Mouse (Mus musculus) 3134 (cell line): ENCODE results near the gene Tanc2.

Source experiments
- DNase-seq: peaks from one replicate; pipeline ENCODE4 v3.0.0-alpha.2; 2011; ENCODE audit warnings: low spot score; ENCODE audit not compliant: insufficient read length; ENCODE audit errors: extremely low read depth

Gene Tanc2

DNA sequence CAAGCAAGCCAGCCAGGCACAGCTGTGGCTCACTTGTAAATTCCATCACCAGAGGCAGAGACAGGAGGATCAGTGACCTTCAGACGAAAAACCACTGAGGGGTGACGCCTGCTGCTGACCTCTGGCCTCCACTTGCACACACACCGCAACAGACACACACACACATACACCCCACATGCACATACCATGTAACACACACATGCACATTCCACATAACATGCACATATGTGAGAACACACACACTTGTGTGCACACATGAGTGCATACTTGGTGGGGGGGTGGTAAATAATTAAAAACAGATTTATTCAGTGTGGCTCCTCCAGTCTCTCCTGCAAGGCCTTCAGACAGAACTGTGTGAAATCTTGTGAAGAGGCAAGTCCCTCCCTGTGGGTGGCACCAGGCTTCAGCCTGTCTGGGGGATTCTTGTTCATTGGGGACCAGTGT lies 361.8 kb downstream of the Tanc2 start:
- DNase-seq: no peak

DNA sequence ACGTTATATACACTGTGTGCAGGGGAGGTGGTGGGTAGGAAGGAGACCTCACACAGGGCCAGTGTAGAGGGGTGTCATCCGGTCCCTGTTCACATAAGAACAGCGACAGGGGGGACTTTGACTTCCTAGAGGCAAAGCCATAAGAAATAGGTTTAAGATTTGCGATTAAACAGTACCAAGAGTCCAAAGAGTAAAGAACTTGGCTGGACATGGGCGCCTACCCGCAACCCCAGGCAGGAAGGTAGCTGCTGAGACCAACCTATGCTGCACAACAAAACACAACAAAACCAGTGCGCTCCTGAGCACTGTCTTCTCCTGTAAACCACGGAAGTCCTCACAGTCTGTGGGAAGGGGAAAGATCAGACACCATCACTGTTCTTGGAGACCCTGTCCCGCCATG lies 362.3 kb downstream of the Tanc2 start:
- no peak for DNase-seq

DNA sequence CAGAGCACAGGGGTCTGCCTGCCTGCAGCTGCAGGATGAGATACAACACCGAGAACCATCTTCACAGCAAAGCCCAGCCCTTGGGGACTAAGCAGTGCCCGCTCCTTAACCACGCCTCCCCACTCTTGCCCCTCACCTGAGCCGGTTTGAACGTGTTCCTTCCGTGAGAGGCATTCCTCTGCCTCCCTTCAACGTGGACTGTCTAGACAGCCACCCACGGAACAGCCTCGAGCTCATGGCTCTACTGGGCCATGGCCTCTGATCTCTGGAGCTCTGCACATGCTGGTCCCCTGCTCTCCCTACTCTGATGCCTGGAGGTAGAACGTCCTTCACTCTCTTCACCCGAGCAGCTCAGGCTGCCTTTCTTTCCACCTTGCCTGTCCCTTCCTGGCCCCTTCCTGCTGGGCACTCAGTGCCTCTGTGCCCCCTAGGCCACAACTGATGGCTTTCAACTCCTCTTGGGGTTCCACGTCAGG lies 363.2 kb downstream of the Tanc2 start, which contains the start of gene Cyb561:
Gene Cyb561, minus strand, starts transcription at position 426 of the 476 bp plus-strand sequence.
- peak; percentile 30 for DNase-seq

DNA sequence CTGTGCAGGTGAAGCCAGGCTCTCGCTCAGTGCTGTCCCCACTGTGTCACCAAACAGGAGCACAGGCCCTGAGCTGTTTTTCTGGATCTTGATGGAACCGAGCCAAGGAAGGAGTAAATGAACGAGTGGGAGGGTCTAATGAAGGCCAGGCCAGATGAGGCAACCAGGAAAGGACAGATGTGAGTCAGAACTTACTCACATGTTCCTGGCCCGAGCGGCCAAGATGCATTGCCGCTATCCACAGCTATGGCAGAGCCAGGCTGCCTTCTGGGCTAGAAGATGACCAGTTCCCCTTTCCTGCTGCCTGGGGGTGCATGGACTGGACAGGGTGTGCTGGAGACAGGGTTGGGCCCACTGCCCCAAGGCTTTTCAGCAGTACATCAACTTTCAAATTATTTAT lies 363.6 kb downstream of the Tanc2 start:
- DNase-seq: peak; percentile 85

DNA sequence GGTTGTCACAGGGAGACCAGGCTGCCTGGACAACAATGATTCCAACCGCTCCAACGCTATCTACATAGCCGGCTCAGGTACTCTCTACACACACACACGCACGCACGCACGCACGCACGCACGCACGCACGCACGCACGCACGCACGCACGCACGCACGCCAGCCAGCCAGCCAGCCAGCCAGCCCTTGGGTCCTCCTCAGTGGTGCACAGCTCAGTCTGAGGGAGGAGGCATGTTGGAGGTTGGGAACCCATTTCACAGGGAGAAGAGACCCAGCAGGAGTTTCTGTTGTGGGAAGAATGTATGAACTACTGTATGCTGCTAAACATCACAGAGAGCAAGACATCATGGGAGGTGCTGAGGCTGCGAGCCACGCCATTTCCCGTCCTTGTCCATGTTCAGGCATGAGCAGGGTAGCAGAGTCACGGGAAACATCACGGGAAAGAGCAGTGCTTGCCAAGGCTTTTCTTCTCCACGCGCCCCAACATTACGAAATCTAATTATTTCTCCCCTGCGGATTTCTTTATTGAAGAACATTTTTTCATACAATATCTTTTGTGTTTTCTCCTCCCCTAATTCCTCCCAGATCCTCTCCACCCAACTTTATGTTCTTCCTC lies 366.1 kb downstream of the Tanc2 start:
- DNase-seq: no peak

DNA sequence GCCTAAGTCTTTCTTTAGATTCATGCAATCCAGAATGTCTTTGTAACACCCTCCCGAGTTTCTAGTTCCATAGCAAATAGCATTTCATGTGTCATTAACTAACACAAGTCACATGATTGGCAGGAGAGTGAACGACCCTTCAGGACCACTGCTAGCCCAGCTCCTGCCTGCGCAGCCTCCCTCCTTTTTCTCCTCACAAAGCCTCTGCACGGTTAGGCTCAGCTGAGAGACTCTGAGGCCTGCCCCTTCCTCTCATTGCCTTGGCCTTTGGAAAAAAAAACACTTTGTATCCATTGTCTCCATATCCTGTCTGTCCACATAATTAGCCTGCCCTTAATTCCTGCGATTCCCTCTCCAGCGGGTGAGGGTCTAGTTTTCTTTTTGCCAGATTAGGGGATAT lies 367.7 kb downstream of the Tanc2 start:
- no peak for DNase-seq

DNA sequence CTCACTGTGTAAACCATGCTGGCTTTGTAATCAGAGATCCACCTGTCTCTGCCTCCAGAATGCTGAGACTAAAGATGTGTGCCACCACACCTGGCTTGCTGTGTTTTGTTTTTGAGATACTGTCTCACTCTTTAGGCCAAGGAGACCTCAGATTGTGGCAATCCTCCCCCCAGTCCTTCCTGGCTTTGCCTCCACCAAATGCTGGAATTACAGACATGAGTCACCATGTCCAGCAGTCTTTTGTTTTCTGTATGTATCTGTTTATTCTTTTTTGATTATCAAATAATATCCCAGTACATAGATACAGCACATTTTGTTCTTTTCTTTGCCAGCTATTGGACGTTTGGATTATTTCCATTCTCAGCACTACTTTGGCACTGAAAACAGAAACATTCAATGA lies 368.8 kb downstream of the Tanc2 start:
- no peak for DNase-seq

DNA sequence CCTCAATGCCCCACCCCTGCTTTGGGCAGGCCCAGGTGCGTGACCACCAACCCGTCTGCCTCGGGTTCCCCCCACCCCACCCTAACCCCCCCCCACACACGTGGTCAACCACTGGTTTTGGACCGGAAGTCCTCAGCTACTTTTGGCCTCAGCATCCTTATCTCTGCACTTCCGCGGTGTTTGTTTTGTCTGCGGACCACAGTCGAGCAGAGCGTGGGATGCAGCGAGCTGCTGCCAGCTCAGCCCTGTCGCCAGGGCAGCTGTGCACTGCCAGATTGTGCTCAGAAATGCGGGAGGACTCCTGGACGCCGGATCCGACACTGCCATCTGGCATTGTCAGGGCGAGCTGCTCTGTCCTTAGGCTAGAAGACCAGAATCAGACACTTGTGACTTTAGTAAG lies 369.6 kb downstream of the Tanc2 start:
- DNase-seq: peak; percentile 38

DNA sequence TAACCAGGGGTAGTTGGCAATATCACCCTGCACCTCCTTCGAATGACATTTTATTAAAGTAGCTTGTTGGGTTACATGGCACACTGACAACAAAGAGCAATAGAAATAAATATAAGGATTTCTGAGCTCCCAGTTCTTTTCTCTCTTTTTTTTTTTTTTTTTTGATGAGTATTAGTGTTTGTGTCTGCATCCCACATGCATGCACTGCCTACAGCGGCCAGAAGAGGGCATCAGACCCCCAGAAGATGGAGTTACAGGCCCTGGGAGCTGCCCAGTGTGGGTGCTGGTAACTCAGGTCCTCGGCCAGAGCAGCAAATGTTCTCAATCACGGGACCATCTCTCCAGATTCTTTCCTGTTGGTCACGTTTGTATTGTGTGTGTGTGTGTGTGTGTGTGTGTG lies 374.9 kb downstream of the Tanc2 start:
- DNase-seq: no peak

DNA sequence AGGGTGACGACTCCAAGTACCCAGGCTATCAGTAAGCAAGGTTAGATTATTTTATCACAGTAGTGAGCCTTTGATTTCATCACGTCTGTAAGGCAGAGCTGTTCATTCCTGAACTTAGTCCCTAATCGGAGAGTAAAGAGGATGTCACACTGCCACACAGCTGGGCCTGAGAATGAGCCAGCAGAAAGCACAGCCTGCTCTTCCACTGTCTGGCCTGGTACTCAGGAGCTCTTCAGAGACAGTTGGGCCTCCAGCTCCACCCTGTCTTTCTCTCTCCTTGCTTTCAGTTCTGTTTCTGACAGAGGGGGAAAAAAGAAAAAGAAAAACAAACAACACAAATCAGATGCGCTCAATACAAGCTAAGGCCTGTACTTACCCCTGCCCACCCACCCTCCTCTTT lies 376.5 kb downstream of the Tanc2 start:
- no peak for DNase-seq

DNA sequence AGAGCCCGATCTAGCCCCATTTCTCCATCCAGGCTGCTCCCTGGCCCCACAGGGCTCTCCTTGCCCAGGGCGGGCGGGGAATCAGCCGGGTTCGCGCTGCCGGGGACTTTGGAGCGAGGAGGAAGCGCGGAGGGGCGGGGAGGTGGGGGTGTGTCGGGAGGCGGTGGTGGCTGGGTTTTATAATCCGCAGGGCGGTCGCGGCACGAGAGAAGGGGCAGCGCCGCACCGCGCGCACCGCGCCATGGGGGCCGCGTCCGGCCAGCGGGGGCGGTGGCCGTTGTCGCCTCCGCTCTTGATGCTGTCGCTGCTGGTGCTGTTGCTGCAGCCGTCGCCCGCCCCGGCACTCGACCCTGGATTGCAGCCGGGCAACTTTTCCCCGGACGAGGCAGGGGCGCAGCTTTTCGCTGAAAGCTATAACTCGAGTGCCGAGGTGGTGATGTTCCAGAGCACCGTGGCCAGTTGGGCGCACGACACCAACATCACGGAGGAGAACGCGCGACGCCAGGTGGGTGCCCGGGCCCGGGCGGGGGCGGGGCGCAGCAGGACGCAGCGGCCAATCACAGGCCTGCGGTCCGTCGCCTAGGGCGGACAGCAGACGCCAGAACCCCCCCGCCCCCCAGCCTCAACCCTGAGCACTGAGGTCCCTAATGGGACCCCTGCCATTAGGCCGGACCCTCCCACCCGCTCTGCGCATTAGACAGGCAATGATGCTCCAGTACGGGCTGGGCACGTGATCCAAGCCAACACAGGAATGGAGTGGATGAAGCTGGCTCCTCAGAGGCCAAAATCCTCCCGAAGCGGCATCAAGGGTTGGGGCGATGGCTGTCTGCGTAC lies 378.2 kb downstream of the Tanc2 start, which contains the start of gene Ace:
Gene Ace, plus strand, starts transcription at position 205 of the 834 bp plus-strand sequence.
- no peak for DNase-seq

DNA sequence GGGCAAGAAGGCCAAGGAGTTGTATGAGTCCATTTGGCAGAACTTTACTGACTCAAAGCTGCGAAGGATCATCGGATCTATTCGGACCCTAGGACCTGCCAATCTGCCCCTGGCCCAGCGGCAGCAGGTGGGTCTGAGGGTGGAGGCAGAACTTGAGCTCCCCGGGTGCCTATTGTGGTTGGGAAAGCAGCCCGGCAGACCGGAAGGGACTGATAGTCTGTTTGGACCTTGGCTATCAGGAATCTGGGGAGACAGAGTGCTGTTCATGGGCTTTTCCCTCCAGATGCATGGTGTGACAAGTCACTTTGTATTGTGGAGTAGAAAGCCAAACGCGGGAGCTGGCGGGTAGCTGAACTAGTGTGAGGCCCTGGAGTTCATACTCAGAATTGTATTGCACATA lies 379.2 kb downstream of the Tanc2 start:
- DNase-seq: no peak

DNA sequence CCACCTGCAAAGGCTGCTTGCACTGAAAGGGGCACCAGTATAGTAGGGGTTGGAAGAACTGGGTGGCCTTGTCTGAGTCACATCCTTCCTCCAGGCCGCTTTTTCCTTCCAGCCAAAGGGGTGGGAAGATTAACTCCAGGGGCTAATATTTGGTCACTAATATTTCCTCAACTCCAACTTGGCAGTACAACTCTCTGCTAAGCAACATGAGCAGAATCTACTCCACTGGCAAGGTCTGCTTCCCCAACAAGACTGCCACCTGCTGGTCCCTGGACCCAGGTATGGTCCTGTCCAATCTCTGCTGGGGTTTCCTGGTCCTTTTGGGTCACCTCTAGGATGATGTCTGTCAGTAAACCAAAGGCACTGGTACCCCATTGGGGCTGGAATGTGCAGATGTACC lies 379.7 kb downstream of the Tanc2 start:
- DNase-seq: no peak

DNA sequence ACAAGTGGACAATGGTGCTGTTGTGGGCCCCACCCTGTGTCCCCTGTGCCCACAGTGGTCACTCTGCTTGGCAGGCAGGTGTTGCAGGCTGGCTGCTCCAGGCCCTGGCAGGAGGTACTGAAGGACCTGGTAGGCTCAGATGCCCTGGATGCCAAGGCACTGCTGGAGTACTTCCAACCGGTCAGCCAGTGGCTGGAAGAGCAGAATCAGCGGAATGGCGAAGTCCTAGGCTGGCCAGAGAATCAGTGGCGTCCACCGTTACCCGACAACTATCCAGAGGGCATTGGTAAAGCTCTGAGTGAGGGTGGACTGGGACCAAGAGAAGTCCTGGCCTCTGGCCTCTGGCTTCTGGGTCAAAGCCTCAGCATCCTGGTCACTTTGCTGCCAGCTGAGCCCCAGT lies 384.8 kb downstream of the Tanc2 start:
- DNase-seq: no peak

DNA sequence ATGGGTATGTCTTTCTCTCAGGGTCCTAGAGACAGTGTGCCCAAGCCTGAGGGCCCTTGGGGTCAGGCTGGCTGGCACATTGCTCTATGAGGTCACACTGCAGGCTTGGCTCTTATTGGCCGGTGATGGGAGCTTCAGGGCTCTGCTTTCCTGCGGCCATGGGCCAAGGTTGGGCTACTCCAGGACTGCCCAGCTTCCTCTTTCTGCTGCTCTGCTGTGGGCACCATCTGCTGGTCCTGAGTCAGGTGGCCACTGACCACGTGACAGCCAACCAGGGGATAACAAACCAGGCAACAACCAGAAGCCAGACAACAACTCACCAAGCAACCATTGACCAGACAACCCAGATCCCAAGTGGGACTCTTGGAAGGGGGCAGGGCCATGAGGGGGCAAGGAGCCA lies 385.3 kb downstream of the Tanc2 start:
- no peak for DNase-seq

DNA sequence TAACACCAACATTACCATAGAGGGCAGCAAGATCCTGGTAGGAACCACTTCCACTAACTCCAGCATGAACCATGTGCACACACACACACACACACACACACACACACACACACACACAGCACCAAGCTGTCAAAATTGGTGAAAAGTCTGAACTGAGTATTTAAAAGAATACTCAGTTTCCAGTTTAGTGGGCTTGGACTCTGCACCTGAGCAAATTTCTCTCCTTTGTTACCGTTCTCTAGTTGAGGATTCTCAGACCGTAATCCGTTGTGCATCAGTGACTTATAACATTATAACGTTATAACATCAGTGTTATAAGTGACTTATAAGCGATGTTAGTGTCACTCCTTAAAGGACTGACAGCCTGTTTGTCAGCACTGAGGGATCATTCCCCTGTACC lies 385.9 kb downstream of the Tanc2 start:
- no peak for DNase-seq

DNA sequence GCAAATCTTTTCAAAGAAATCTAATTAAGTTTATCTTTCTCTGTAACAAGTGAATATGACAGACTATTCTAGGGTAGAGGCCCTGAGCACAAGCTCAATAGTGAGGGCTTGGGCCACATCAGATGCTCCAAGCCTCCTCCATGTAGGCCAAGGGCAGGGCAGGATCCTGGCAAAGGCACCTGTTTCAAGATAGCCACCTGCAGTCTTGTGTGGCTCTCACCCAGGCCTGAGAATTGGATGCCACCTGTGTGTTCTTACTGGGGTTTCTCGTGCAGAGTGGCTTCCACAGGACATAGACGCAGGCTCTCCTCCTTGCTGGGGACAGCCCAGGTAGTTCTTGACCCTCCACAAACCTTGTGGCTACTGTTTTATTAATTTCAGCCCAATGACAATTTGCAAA lies 388.4 kb downstream of the Tanc2 start:
- no peak for DNase-seq

DNA sequence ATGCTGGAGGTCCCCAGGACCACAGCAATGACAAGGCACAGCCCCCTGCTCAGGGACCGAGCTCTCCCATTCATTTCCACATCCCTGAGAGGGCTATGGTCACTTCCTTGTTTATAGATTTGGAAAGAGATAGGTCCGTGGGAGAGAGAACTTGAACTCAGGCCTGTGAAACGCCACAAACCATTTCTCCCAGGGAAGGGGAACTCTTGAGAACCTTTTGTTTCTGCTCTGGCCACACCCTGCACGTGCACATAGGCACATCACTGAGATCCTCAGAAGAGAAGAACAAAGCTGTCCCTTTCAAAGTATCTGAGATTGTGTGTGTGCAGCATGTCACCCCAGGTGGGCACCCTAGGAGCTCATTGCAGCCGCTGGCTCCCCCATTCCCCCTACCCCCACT lies 388.8 kb downstream of the Tanc2 start:
- no peak for DNase-seq
